Mouse (Mus musculus) spleen, embryonic (tissue): ENCODE data around the gene Gm10447.

Experiments used
- CTCF ChIA-PET: fragments of 350-600 bp; sonication (Branson Sonifier 250); formaldehyde crosslinking; loops from one replicate; lab custom pipeline; 2022; lab: Charles Lee

The Gm10447 gene

GRCm38 (mm10) chr11:53479171-53479782, 22.4 kb upstream of the Gm10447 start:
- CTCF ChIA-PET = no interaction called here

- CTCF ChIA-PET = no interaction called here
Observed at GRCm38 (mm10) chr11:53478383-53479170, 21.7 kb upstream of the Gm10447 start.

- CTCF ChIA-PET = no interaction called here
Observed at GRCm38 (mm10) chr11:53477833-53478232, 20.9 kb upstream of the Gm10447 start.

GRCm38 (mm10) chr11:53475620-53476019, 18.7 kb upstream of the Gm10447 start:
- CTCF ChIA-PET = interaction anchor here (0.6 kb wide), 1 partner anchor 1259 kb away, joined by 3 read pairs; no protein-coding TSS in a partner anchor

- CTCF ChIA-PET = no interaction called here
Observed at GRCm38 (mm10) chr11:53472709-53473108, 15.8 kb upstream of the Gm10447 start.

GRCm38 (mm10) chr11:53469968-53470695, 13.2 kb upstream of the Gm10447 start, which contains the start of gene Gm9837:
Gene Gm9837, minus strand, starts transcription at chr11:53470479.
- CTCF ChIA-PET = interaction anchor here (0.6 to 0.7 kb wide), 3 partner anchors 76 to 1609 kb away, joined by 3 to 4 read pairs (median 3); no protein-coding TSS in a partner anchor

GRCm38 (mm10) chr11:53469294-53469967, 12.5 kb upstream of the Gm10447 start:
- CTCF ChIA-PET = interaction anchor here (0.7 kb wide), 1 partner anchor 1609 kb away, joined by 4 read pairs; no protein-coding TSS in a partner anchor

- CTCF ChIA-PET = no interaction called here
Observed at GRCm38 (mm10) chr11:53466231-53466971, 9.5 kb upstream of the Gm10447 start.

- CTCF ChIA-PET = no interaction called here
Observed at GRCm38 (mm10) chr11:53463551-53464424, 6.9 kb upstream of the Gm10447 start.

- CTCF ChIA-PET = interaction anchor here (0.7 kb wide), 1 partner anchor 477 kb away, joined by 4 read pairs; no protein-coding TSS in a partner anchor
Observed at GRCm38 (mm10) chr11:53461727-53462126, 4.8 kb upstream of the Gm10447 start.

- CTCF ChIA-PET = no interaction called here
Observed at GRCm38 (mm10) chr11:53460192-53460591, 3.3 kb upstream of the Gm10447 start.

- CTCF ChIA-PET = no interaction called here
Observed at GRCm38 (mm10) chr11:53458996-53459395, 2.1 kb upstream of the Gm10447 start.

- CTCF ChIA-PET = no interaction called here
Observed at GRCm38 (mm10) chr11:53457372-53457954, 553 bp upstream of the Gm10447 start.

- CTCF ChIA-PET = no interaction called here
Observed at GRCm38 (mm10) chr11:53453031-53453430, 3.9 kb downstream of the Gm10447 start.

GRCm38 (mm10) chr11:53452396-53452795, 4.5 kb downstream of the Gm10447 start:
- CTCF ChIA-PET = no interaction called here

GRCm38 (mm10) chr11:53451361-53451760, 5.5 kb downstream of the Gm10447 start:
- CTCF ChIA-PET = no interaction called here

- CTCF ChIA-PET = no interaction called here
Observed at GRCm38 (mm10) chr11:53450070-53450705, 6.7 kb downstream of the Gm10447 start.

GRCm38 (mm10) chr11:53448529-53448928, 8.4 kb downstream of the Gm10447 start:
- CTCF ChIA-PET = no interaction called here

GRCm38 (mm10) chr11:53447996-53448395, 8.9 kb downstream of the Gm10447 start:
- CTCF ChIA-PET = no interaction called here
